In genomic region chr9:90076849-90077461, GRCm38 (mm10) we compare ENCODE assay signal across 9 mouse cellular contexts. TPM values are rescaled to one million over a fixed set of nuclear protein-coding genes. Genes with fewer than 3 reads are reported as not detected.
A peak's percentile ranks its signal among the peaks of the same experiment; 100 is the strongest.
DNase-seq lines count a peak whose midpoint lies in the region; ATAC-seq lines count a peak whose summit lies in the region.
"Had no signal": no experiment of that assay in that cellular context is flagged by ENCODE, and none has a peak within 500 bp of the region (broad histone marks: within the 10 kb centered on the region; RNA-seq: fewer than 3 reads in every experiment).

No protein-coding gene starts in this region.

- H3K4me1 ChIP-seq in stomach, embryonic 14.5 days (ENCODE audit: control insufficient read depth, insufficient read depth, low read length): no peaks in the 10 kb centered on the region
- H3K4me1 ChIP-seq: lung, embryonic 15.5 days had no signal

- H3K27ac ChIP-seq in stomach, embryonic 14.5 days (ENCODE audit: low read length): no peak overlapping the region
- H3K27ac ChIP-seq: lung, embryonic 15.5 days had no signal

- no peaks in the 10 kb centered on the region for H3K36me3 ChIP-seq in stomach, embryonic 14.5 days (ENCODE audit: control insufficient read depth, insufficient read depth, low read length)

- H3K9ac ChIP-seq in stomach, embryonic 14.5 days (replicated peaks; ENCODE audit: low read depth, low read length): no peak overlapping the region
- H3K9ac ChIP-seq: lung, embryonic 15.5 days had no signal

- H3K4me2 ChIP-seq in stomach, embryonic 14.5 days (replicated peaks; ENCODE audit: low read depth, low read length): no peak overlapping the region
- H3K4me2 ChIP-seq: lung, embryonic 15.5 days had no signal

- no peaks in the 10 kb centered on the region for H3K27me3 ChIP-seq in stomach, embryonic 14.5 days (ENCODE audit: control insufficient read depth, insufficient read depth, low read length)
- H3K27me3 ChIP-seq: lung, embryonic 15.5 days had no signal

- ATAC-seq in CD4-positive, CD25-positive, alpha-beta regulatory T cell, adult 4 months: no peak
- peak; percentile 58; the same call in 1 of the 2 replicates for ATAC-seq in monocyte, adult 5-6 weeks (replicated peaks; ENCODE audit: insufficient number of reproducible peaks, low FRiP score, low TSS enrichment, poor library complexity, severe bottlenecking)
- peak; percentile 40; the same call in 1 of the 2 replicates for ATAC-seq in stomach, embryonic 14.5 days (ENCODE audit: insufficient number of reproducible peaks, insufficient read depth, low FRiP score, low read depth)

- H3K9me3 ChIP-seq in stomach, embryonic 14.5 days (ENCODE audit: control insufficient read depth, low read depth, low read length): no peaks in the 10 kb centered on the region
- H3K9me3 ChIP-seq: lung, embryonic 15.5 days had no signal

- DNase-seq in CD4-positive, CD25-positive, alpha-beta regulatory T cell, adult 2 months (ENCODE audit: low read depth, low spot score): peak; percentile 70
- peak; percentile 40 for DNase-seq in cerebellum, adult 8-10 months
- peak; percentile 41 to 45 for DNase-seq in frontal cortex, postnatal 25 days (ENCODE audit: low spot score in 2 of 2)
- DNase-seq in kidney, adult 11 months: peak; percentile 59
- DNase-seq in left cerebral cortex, postnatal 4 days: peak; percentile 66

- WGBS in stomach, embryonic 14.5 days: 56% methylated on average over 8 of the region's 8 CpGs

- intact Hi-C loops in left cerebral cortex, postnatal 4 days (cut with DNase I): loop anchor here (10.0 kb wide), 1 partner anchor 102 kb away; no protein-coding TSS in a partner anchor

- no peak overlapping the region for H3K4me3 ChIP-seq in stomach, embryonic 14.5 days (ENCODE audit: low read depth, low read length)
- H3K4me3 ChIP-seq: lung, embryonic 15.5 days had no signal

RNA-seq across cellular contexts. Expression of gene Ctsh, which starts 23.0 kb away (rescaled TPM):
- polyA plus RNA-seq in CD4-positive, CD25-positive, alpha-beta regulatory T cell, adult 4 months (2017; shearing (Covaris generic)): 10 to 100 TPM in 1 of 2 experiments, 1 to 10 TPM in 1; 2.0 to 14.6 TPM
- total RNA-seq in left cerebral cortex, postnatal 4 days (2021): 10 to 100 TPM; 18.4 to 32.1 TPM
- 117 to 205 TPM (median 169 TPM) in 3 replicates for total RNA-seq in monocyte, adult 5-6 weeks (2017)
- 46.0 and 51.5 TPM in 2 replicates for polyA plus RNA-seq in stomach, embryonic 14.5 days (2014; fragmentation: Nextera tagmentation; extraction: Ambion mirVana)

RNA-seq across cellular contexts. Expression of gene Morf4l1, which starts 37.6 kb away (rescaled TPM):
- polyA plus RNA-seq in CD4-positive, CD25-positive, alpha-beta regulatory T cell, adult 4 months (2017; shearing (Covaris generic)): 100 to 1,000 TPM; 309 to 341 TPM
- total RNA-seq in left cerebral cortex, postnatal 4 days (2021): 100 to 1,000 TPM; 436 to 445 TPM
- total RNA-seq in monocyte, adult 5-6 weeks (2017): 337 to 441 TPM (median 353 TPM) in 3 replicates
- 490 and 495 TPM in 2 replicates for polyA plus RNA-seq in stomach, embryonic 14.5 days (2014; fragmentation: Nextera tagmentation; extraction: Ambion mirVana)
